ENCODE assay signal across 9 mouse cellular contexts in genomic region chr4:57764392-57764791, GRCm38 (mm10). TPM values are rescaled to one million over a fixed set of nuclear protein-coding genes. Genes with fewer than 3 reads are reported as not detected.
DNase-seq lines count a peak whose midpoint lies in the region; ATAC-seq lines count a peak whose summit lies in the region.
"Had no signal": no experiment of that assay in that cellular context is flagged by ENCODE, and none has a peak within 500 bp of the region (broad histone marks: within the 10 kb centered on the region; RNA-seq: fewer than 3 reads in every experiment).

No protein-coding gene starts in this region.

- H3K27ac ChIP-seq in heart, embryonic 13.5 days (replicated peaks) = peak overlapping the region; percentile 92

- WGBS in heart, embryonic 13.5 days = 15% methylated on average over 1 of the region's 1 CpGs

- peaks cover 6% of the 10 kb centered on the region; the same call in 1 of the 2 replicates for H3K36me3 ChIP-seq in heart, embryonic 13.5 days

- DNase-seq in cerebellum, adult 11-12 months = no peak
- peak; percentile 34 for DNase-seq in layer of hippocampus, adult 9-11 months
- DNase-seq in layer of hippocampus, postnatal 25 days (ENCODE audit: extremely low spot score in 1 of 2, low spot score in 1 of 2) = no peak
- DNase-seq in kidney, postnatal 36 days = peak; percentile 30 to 89
- no peak for DNase-seq in ovary, postnatal 14 days (ENCODE audit: low spot score)
- DNase-seq: cerebellum, adult 9-10 months had no signal

- H3K4me1 ChIP-seq in heart, embryonic 13.5 days = peaks cover 64% of the 10 kb centered on the region

- no peaks in the 10 kb centered on the region for H3K9me3 ChIP-seq in heart, embryonic 13.5 days

- H3K4me2 ChIP-seq in heart, embryonic 13.5 days = peak overlapping the region; percentile 46

- H3K4me3 ChIP-seq in heart, embryonic 13.5 days = no peak overlapping the region

- H3K27me3 ChIP-seq in heart, embryonic 13.5 days (replicated peaks) = no peaks in the 10 kb centered on the region

- H3K9ac ChIP-seq in heart, embryonic 13.5 days = peak overlapping the region; percentile 64

- ATAC-seq in cerebellum, adult (ENCODE audit: insufficient number of reproducible peaks, low FRiP score, low TSS enrichment) = 0 out of 2 replicates have a peak, but pooled peaks have one; percentile 50
- ATAC-seq in heart, embryonic 13.5 days (ENCODE audit: extremely low read depth, insufficient number of reproducible peaks, low FRiP score, low TSS enrichment) = no peak
- no peak for ATAC-seq in CD4-positive, CD25-positive, alpha-beta regulatory T cell, adult 4 months

RNA-seq across cellular contexts. Expression of gene Akap2, which starts 46.9 kb away (rescaled TPM):
- 10 to 100 TPM; 42.3 to 42.5 TPM for total RNA-seq in layer of hippocampus, postnatal 25 days (2021)
- 41.3 and 43.1 TPM in 2 replicates for polyA plus RNA-seq in heart, embryonic 13.5 days (2015; fragmentation: Nextera tagmentation; extraction: Ambion mirVana)
- polyA plus RNA-seq in CD4-positive, CD25-positive, alpha-beta regulatory T cell, adult 4 months (2017; shearing (Covaris generic)) = 1 to 10 TPM; 4.3 to 4.5 TPM

Comparison
In these comparisons a context has a peak if more than half of its experiments do, and no peak if none do; other contexts are left out.
1. DNase-seq: peak in layer of hippocampus, adult 9-11 months (single experiment) and kidney, postnatal 36 days (2 of 2); none in cerebellum, adult 11-12 months (single experiment), layer of hippocampus, postnatal 25 days (0 of 2) and ovary, postnatal 14 days (single experiment).